Comparison of ENCODE assay signal across 10 mouse cellular contexts in the genomic region with DNA sequence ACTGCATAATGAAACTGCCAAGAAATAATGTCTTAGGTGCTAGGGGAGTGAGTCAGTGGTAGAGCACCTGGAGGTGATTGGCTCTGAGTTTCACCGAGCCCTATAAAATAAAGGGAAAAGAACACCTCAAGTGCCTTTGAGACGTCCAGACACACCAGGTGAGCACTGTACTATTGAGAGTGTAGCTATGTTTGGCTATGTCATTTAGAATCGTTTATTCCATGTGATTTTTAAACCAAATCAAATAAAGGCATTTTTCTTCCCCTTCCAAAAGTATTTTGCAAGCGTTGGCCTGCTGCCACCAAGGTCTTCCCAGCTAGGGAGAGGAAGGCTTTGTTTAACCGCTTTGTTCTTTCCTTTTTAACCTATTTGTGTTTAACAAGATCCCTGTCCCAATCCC. TPM values are rescaled to one million over a fixed set of nuclear protein-coding genes. Genes with fewer than 3 reads are reported as not detected.
DNase-seq lines count a peak whose midpoint lies in the region; ATAC-seq lines count a peak whose summit lies in the region.
"Had no signal": no experiment of that assay in that cellular context is flagged by ENCODE, and none has a peak within 500 bp of the region (broad histone marks: within the 10 kb centered on the region; RNA-seq: fewer than 3 reads in every experiment).

No protein-coding gene starts in this region.

- no peak overlapping the region; the same call in 1 of the 2 replicates for H3K4me2 ChIP-seq in hindbrain, embryonic 11.5 days (replicated peaks; ENCODE audit: low read depth, low read length)
- peak overlapping the region; percentile 60 for H3K4me2 ChIP-seq in embryonic facial prominence, embryonic 14.5 days (ENCODE audit: low read depth, low read length)
- peak overlapping the region; percentile 60 for H3K4me2 ChIP-seq in midbrain, embryonic 14.5 days (ENCODE audit: low read length)

- H3K27me3 ChIP-seq in hindbrain, embryonic 10.5 days (ENCODE audit: insufficient read depth, poor library complexity, severe bottlenecking), result no peaks in the 10 kb centered on the region
- no peaks in the 10 kb centered on the region for H3K27me3 ChIP-seq in hindbrain, embryonic 11.5 days (ENCODE audit: control insufficient read depth, insufficient read depth, low read length)
- no peaks in the 10 kb centered on the region for H3K27me3 ChIP-seq in embryonic facial prominence, embryonic 14.5 days (replicated peaks; ENCODE audit: control insufficient read depth, insufficient read depth, low read length)
- no peaks in the 10 kb centered on the region for H3K27me3 ChIP-seq in midbrain, embryonic 14.5 days (ENCODE audit: control insufficient read depth, insufficient read depth, low read length)
- H3K27me3 ChIP-seq: embryonic facial prominence, embryonic 12.5 days had no signal

- peak overlapping the region; percentile 49 for H3K4me3 ChIP-seq in hindbrain, embryonic 10.5 days
- H3K4me3 ChIP-seq in hindbrain, embryonic 11.5 days (ENCODE audit: low read depth, low read length), result no peak overlapping the region
- peak overlapping the region; percentile 34; the same call in 1 of the 2 replicates for H3K4me3 ChIP-seq in embryonic facial prominence, embryonic 14.5 days (ENCODE audit: low read depth, low read length)
- peak overlapping the region; percentile 36; the same call in 1 of the 2 replicates for H3K4me3 ChIP-seq in midbrain, embryonic 14.5 days (replicated peaks; ENCODE audit: low read depth, low read length)

- H3K27ac ChIP-seq in hindbrain, embryonic 10.5 days, result no peak overlapping the region
- H3K27ac ChIP-seq in hindbrain, embryonic 11.5 days (ENCODE audit: low read depth, low read length), result no peak overlapping the region
- no peak overlapping the region for H3K27ac ChIP-seq in embryonic facial prominence, embryonic 14.5 days (replicated peaks; ENCODE audit: low read depth, low read length)
- H3K27ac ChIP-seq in midbrain, embryonic 14.5 days (replicated peaks; ENCODE audit: low read depth, low read length), result no peak overlapping the region
- H3K27ac ChIP-seq: embryonic facial prominence, embryonic 12.5 days had no signal

- no peaks in the 10 kb centered on the region for H3K36me3 ChIP-seq in hindbrain, embryonic 10.5 days
- no peaks in the 10 kb centered on the region for H3K36me3 ChIP-seq in hindbrain, embryonic 11.5 days (ENCODE audit: control insufficient read depth, insufficient read depth, low read length)
- no peaks in the 10 kb centered on the region for H3K36me3 ChIP-seq in embryonic facial prominence, embryonic 14.5 days (ENCODE audit: control insufficient read depth, insufficient read depth, low read length)
- H3K36me3 ChIP-seq in midbrain, embryonic 14.5 days (ENCODE audit: control insufficient read depth, insufficient read depth, low read length), result no peaks in the 10 kb centered on the region
- H3K36me3 ChIP-seq: embryonic facial prominence, embryonic 12.5 days had no signal

- no peak overlapping the region for H3K9ac ChIP-seq in hindbrain, embryonic 11.5 days (ENCODE audit: low read depth, low read length)
- no peak overlapping the region; the same call in 1 of the 2 replicates for H3K9ac ChIP-seq in embryonic facial prominence, embryonic 14.5 days (ENCODE audit: low read depth, low read length)
- H3K9ac ChIP-seq in midbrain, embryonic 14.5 days (replicated peaks; ENCODE audit: low read length), result no peak overlapping the region

- WGBS in hindbrain, embryonic 10.5 days, result 64% methylated on average over 5 of the region's 5 CpGs
- 62% methylated on average over 5 of the region's 5 CpGs for WGBS in hindbrain, embryonic 11.5 days
- WGBS in embryonic facial prominence, embryonic 14.5 days, result 51% methylated on average over 5 of the region's 5 CpGs
- WGBS in midbrain, embryonic 14.5 days, result 47% methylated on average over 5 of the region's 5 CpGs

- 0 out of 2 replicates have a peak, but pooled peaks cover 3% of the 10 kb centered on the region for H3K4me1 ChIP-seq in hindbrain, embryonic 10.5 days (replicated peaks)
- H3K4me1 ChIP-seq in hindbrain, embryonic 11.5 days (replicated peaks; ENCODE audit: control insufficient read depth, insufficient read depth, low read length), result no peaks in the 10 kb centered on the region
- H3K4me1 ChIP-seq in embryonic facial prominence, embryonic 14.5 days (ENCODE audit: control insufficient read depth, insufficient read depth, low read length), result no peaks in the 10 kb centered on the region
- no peaks in the 10 kb centered on the region for H3K4me1 ChIP-seq in midbrain, embryonic 14.5 days (ENCODE audit: control insufficient read depth, insufficient read depth, low read length)
- H3K4me1 ChIP-seq: embryonic facial prominence, embryonic 12.5 days had no signal

- ATAC-seq in hindbrain, embryonic 11.5 days (ENCODE audit: low FRiP score), result no peak
- peak; percentile 60 for ATAC-seq in embryonic facial prominence, embryonic 14.5 days (ENCODE audit: low read depth)
- ATAC-seq in midbrain, embryonic 14.5 days (ENCODE audit: low FRiP score, low TSS enrichment), result no peak

- no peaks in the 10 kb centered on the region for H3K9me3 ChIP-seq in hindbrain, embryonic 10.5 days
- no peaks in the 10 kb centered on the region for H3K9me3 ChIP-seq in hindbrain, embryonic 11.5 days (ENCODE audit: control insufficient read depth, low read length)
- H3K9me3 ChIP-seq in embryonic facial prominence, embryonic 14.5 days (ENCODE audit: control insufficient read depth, low read length), result no peaks in the 10 kb centered on the region
- no peaks in the 10 kb centered on the region for H3K9me3 ChIP-seq in midbrain, embryonic 14.5 days (ENCODE audit: control insufficient read depth, low read length)
- H3K9me3 ChIP-seq: embryonic facial prominence, embryonic 12.5 days had no signal

- no peak for DNase-seq in hindbrain, embryonic 10.5 days (ENCODE audit: low spot score)
- DNase-seq in hindbrain, embryonic 11.5 days (ENCODE audit: low spot score), result no peak
- peak; percentile 1 for DNase-seq in embryonic facial prominence, embryonic 14.5 days (ENCODE audit: low spot score)
- peak; percentile 4 to 11 for DNase-seq in kidney, postnatal 4 days
- DNase-seq in midbrain, embryonic 14.5 days, result no peak
- DNase-seq in gastrocnemius, postnatal 25 days, result no peak
- no peak for DNase-seq in left cerebral cortex, adult 18-20 months (ENCODE audit: low spot score in 2 of 2)
- DNase-seq in thymus, postnatal 4 days, result no peak

RNA-seq across cellular contexts. Expression of a gene that starts 2.0 kb away (rescaled TPM):
- polyA plus RNA-seq in hindbrain, embryonic 10.5 days (2016; fragmentation: Nextera tagmentation; extraction: Ambion mirVana), result 0.09 TPM in 1 of 2 replicates, not detected in the other
- polyA plus RNA-seq in hindbrain, embryonic 11.5 days (2014; fragmentation: Nextera tagmentation; extraction: Ambion mirVana), result 0.20 TPM in 1 of 2 replicates, not detected in the other
- 0.33 and 0.38 TPM in 2 replicates for polyA plus RNA-seq in embryonic facial prominence, embryonic 14.5 days (2014; fragmentation: Nextera tagmentation; extraction: Ambion mirVana)
- 0.49 and 0.86 TPM in 2 replicates for polyA plus RNA-seq in midbrain, embryonic 14.5 days (2014; fragmentation: Nextera tagmentation; extraction: Ambion mirVana)
- total RNA-seq in gastrocnemius, postnatal 25 days (2021), result not detected
- total RNA-seq in left cerebral cortex, adult 18-20 months (2021), result under 1 TPM; 0.23 to 0.35 TPM
- total RNA-seq: ES-E14 had no signal

Comparison
In these comparisons a context has a peak if more than half of its experiments do, and no peak if none do; other contexts are left out.
1. DNase-seq: peak in embryonic facial prominence, embryonic 14.5 days (single experiment) and kidney, postnatal 4 days (2 of 2); none in hindbrain, embryonic 10.5 days (single experiment), hindbrain, embryonic 11.5 days (single experiment), midbrain, embryonic 14.5 days (single experiment), gastrocnemius, postnatal 25 days (single experiment), left cerebral cortex, adult 18-20 months (0 of 2) and thymus, postnatal 4 days (single experiment).